Mouse (Mus musculus) heart, embryonic 14.5 days (tissue): ENCODE data around the gene Lexm. TPM values are rescaled to one million over a fixed set of nuclear protein-coding genes. Genes with fewer than 3 reads are reported as not detected.
A peak's percentile ranks its signal among the peaks of the same experiment; 100 is the strongest.

ENCODE experiments used
- ATAC-seq: fragments of 200-750 bp; cut with Nextera tagmentation; 2 replicates; pipeline ENCODE4 v1.8.0; 2017; ENCODE audit warnings: low read depth, moderate TSS enrichment; ENCODE audit not compliant: insufficient number of reproducible peaks, insufficient read depth, low FRiP score
- H3K27ac ChIP-seq, 2 experiments: fragments of 200-500 bp in 1 of 2; fragments of 300-500 bp in 1 of 2; sonication (generic) in 1 of 2; replicated peaks in 1 of 2; 2 replicates each; pipeline ENCODE4 v1.5.1; 2012 to 2014; ENCODE audit warnings: low read depth in 2 of 2, low read length in 2 of 2, control low read depth in 1 of 2, mild to moderate bottlenecking in 1 of 2, mixed read lengths in 1 of 2; ENCODE audit not compliant: control insufficient read depth in 1 of 2, insufficient read depth in 1 of 2
- H3K27me3 ChIP-seq: fragments of 300-500 bp; sonication (generic); 2 replicates; pipeline ENCODE4 v1.6.1; 2014; ENCODE audit warnings: mild to moderate bottlenecking, low read length, control low read depth; ENCODE audit not compliant: control insufficient read depth, insufficient read depth
- H3K36me3 ChIP-seq: fragments of 300-500 bp; sonication (generic); 2 replicates; pipeline ENCODE4 v1.6.1; 2014; ENCODE audit warnings: mild to moderate bottlenecking, control low read depth, low read length, mixed read lengths; ENCODE audit not compliant: control insufficient read depth, insufficient read depth
- H3K4me1 ChIP-seq, 2 experiments: fragments of 200-500 bp in 1 of 2; fragments of 300-500 bp in 1 of 2; sonication (generic) in 1 of 2; 2 replicates each; pipeline ENCODE4 v1.6.1; 2012 to 2014; ENCODE audit warnings: low read length in 2 of 2, control low read depth in 1 of 2, mixed read lengths in 1 of 2; ENCODE audit not compliant: control insufficient read depth in 2 of 2, insufficient read depth in 2 of 2
- H3K4me2 ChIP-seq: fragments of 300-500 bp; sonication (generic); 2 replicates; pipeline ENCODE4 v1.6.1; 2014; ENCODE audit warnings: mild to moderate bottlenecking, low read length
- H3K4me3 ChIP-seq, 2 experiments: fragments of 200-500 bp in 1 of 2; fragments of 300-500 bp in 1 of 2; sonication (generic) in 1 of 2; 2 replicates each; pipeline ENCODE4 v1.5.1; 2012 to 2014; ENCODE audit warnings: low read length in 2 of 2, mild to moderate bottlenecking in 2 of 2, control low read depth in 1 of 2, low read depth in 1 of 2, moderate library complexity in 1 of 2; ENCODE audit not compliant: control insufficient read depth in 1 of 2, insufficient read depth in 1 of 2
- H3K9ac ChIP-seq: fragments of 300-500 bp; sonication (generic); 2 replicates; pipeline ENCODE4 v1.6.1; 2014; ENCODE audit warnings: mild to moderate bottlenecking, low read length
- H3K9me3 ChIP-seq: fragments of 300-500 bp; sonication (generic); 2 replicates; pipeline ENCODE4 v1.6.1; 2016; ENCODE audit warnings: low read length, control low read depth; ENCODE audit not compliant: control insufficient read depth
- WGBS: fragments of 180-500 bp; shearing (Covaris S2); extraction: QIAGEN DNeasy Blood & Tissue Kit; methylation state at CpG from one replicate; pipeline ENCODE4 v1.1.7; 2014; 5-methylcytosine and 5-hydroxymethylcytosine counted together
- polyA plus RNA-seq: library from polyadenylated mRNA; unstranded; fragments of >200 nt; fragmentation: Nextera tagmentation; extraction: Ambion mirVana; gene quantifications from 2 replicates; pipeline ENCODE4 v1.2.1, GENCODE M21; 2014

Lexm gene
- polyA plus RNA-seq, 1 experiment from 2014 or later, result not detected

GRCm38 (mm10) chr4:106652546-106652945, 35.5 kb upstream of the Lexm start:
- Histone ChIP-seq H3K36me3 (peaks cover 38% of the 10 kb centered on the region), H3K4me3 (no peak overlapping the region), H3K4me1 (peaks cover 5 to 7% of the 10 kb centered on the region in 2 experiments), H3K9me3 (no peaks in the 10 kb centered on the region), H3K9ac (no peak overlapping the region), H3K27me3 (peaks cover 11% of the 10 kb centered on the region), H3K4me2 (no peak overlapping the region), H3K27ac (no peak overlapping the region)
- no peak for ATAC-seq
- 81% methylated on average over 3 of the region's 3 CpGs for WGBS

- peak; percentile 94 for ATAC-seq
- Histone ChIP-seq H3K4me1 (peaks cover 5 to 7% of the 10 kb centered on the region in 2 experiments), H3K27me3 (peaks cover 14% of the 10 kb centered on the region), H3K36me3 (peaks cover 27% of the 10 kb centered on the region), H3K9me3 (no peaks in the 10 kb centered on the region), H3K4me2 (peak within 1 kb of the TSS; percentile 79), H3K27ac (peak within 1 kb of the TSS; percentile 3 to 49; a peak in 3 of 4 replicates), H3K4me3 (peak within 1 kb of the TSS; percentile 64 to 76), H3K9ac (peak within 1 kb of the TSS; percentile 85)
- WGBS, result 3% methylated on average over 40 of the region's 40 CpGs
Measured at GRCm38 (mm10) chr4:106650833-106651527, 33.9 kb upstream of the Lexm start, which contains the start of gene Pars2. TSS of gene Pars2 (plus strand) at chr4:106651069.

DNA sequence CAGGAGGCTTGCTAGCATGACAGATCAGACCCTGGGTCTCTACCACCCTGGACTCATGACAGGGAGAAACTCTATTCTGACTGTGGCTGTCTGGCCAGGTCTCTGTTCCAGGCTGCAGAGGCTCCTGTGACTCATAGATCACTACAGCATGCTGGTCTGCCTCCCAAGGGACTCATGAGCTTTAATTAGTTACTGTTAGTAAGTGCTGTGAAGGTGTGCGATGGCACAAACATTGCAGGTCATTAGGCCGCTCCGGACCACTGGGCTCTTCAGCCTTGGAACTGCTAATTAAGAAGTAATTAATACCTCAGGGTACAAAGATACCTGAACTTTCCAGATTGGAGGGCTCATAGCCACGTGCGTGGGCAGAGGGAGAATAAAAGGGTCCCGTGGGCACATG, 30.1 kb upstream of the Lexm start:
- WGBS, result 84% methylated on average over 6 of the region's 6 CpGs

DNA sequence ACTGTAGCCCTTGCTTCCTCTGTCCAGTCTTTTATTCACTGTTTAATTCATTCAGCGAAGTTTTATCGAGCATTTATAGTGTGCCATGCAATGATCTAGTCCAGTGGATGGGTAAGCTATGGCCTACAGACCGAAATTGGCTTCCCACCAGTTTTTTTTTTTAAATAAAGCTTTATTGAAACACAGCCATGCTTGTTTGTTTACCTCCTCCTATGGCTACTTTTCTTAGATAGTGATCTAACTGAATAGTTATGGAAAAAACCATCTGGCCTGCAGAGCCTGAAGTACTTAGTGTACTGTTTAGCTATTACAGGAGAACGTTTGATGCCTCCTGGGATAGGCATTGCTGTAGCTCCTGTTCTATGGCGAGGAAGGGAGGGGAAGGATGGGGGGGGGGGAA, 28.8 kb upstream of the Lexm start:
- Histone ChIP-seq H3K4me1 (peaks cover 8 to 9% of the 10 kb centered on the region in 2 experiments), H3K9me3 (no peaks in the 10 kb centered on the region), H3K4me3 (no peak overlapping the region), H3K36me3 (no peaks in the 10 kb centered on the region), H3K27me3 (peaks cover 14% of the 10 kb centered on the region), H3K9ac (no peak overlapping the region), H3K4me2 (no peak overlapping the region), H3K27ac (no peak overlapping the region; a peak in 1 of 4 replicates)
- no peak for ATAC-seq
- WGBS, result 61% methylated on average over 5 of the region's 5 CpGs

More for the DNA sequence above, 30.1 kb upstream of the Lexm start:
- H3K36me3 ChIP-seq, result no peaks in the 10 kb centered on the region
- H3K9me3 ChIP-seq, result no peaks in the 10 kb centered on the region
- H3K4me3 ChIP-seq, result no peak overlapping the region
- no peak for ATAC-seq
- no peak overlapping the region for H3K9ac ChIP-seq
- no peak overlapping the region for H3K27ac ChIP-seq
- H3K4me1 ChIP-seq, result peaks cover 13 to 16% of the 10 kb centered on the region in 2 experiments
- H3K4me2 ChIP-seq, result no peak overlapping the region
- H3K27me3 ChIP-seq, result peaks cover 14% of the 10 kb centered on the region

DNA sequence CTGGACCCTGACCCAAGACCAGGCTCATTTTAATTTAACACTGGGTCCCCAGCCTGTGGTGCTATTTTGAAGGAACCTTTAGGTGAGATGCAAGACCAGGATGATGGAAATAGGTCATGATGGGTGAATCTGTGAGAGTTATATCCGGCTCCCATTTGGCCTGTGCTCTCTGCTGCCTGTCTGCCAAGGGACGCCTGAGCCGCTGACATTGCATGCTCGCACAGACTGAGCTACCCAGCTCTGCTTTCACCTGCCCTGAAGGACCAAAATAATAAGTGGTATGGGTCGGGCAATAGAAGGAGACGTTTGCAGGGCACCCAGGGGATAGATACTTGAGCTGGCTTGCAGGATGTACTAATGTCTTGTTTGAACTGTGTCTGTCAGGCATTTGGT, 27.2 kb upstream of the Lexm start:
- no peaks in the 10 kb centered on the region for H3K36me3 ChIP-seq
- 61% methylated on average over 6 of the region's 6 CpGs for WGBS
- peaks cover 8 to 9% of the 10 kb centered on the region in 2 experiments for H3K4me1 ChIP-seq
- ATAC-seq, result no peak
- no peaks in the 10 kb centered on the region for H3K9me3 ChIP-seq
- no peak overlapping the region for H3K4me3 ChIP-seq
- H3K27me3 ChIP-seq, result peaks cover 14% of the 10 kb centered on the region
- no peak overlapping the region for H3K27ac ChIP-seq
- H3K4me2 ChIP-seq, result no peak overlapping the region
- H3K9ac ChIP-seq, result no peak overlapping the region

GRCm38 (mm10) chr4:106643483-106644217, 26.6 kb upstream of the Lexm start:
- 12% methylated on average over 8 of the region's 8 CpGs for WGBS
- Histone ChIP-seq H3K27ac (no peak overlapping the region), H3K4me2 (no peak overlapping the region), H3K36me3 (no peaks in the 10 kb centered on the region), H3K4me3 (no peak overlapping the region), H3K9me3 (no peaks in the 10 kb centered on the region), H3K9ac (no peak overlapping the region), H3K4me1 (peaks cover 8 to 9% of the 10 kb centered on the region in 2 experiments), H3K27me3 (peaks cover 14% of the 10 kb centered on the region)
- no peak; the same call in 1 of the 2 replicates for ATAC-seq

DNA sequence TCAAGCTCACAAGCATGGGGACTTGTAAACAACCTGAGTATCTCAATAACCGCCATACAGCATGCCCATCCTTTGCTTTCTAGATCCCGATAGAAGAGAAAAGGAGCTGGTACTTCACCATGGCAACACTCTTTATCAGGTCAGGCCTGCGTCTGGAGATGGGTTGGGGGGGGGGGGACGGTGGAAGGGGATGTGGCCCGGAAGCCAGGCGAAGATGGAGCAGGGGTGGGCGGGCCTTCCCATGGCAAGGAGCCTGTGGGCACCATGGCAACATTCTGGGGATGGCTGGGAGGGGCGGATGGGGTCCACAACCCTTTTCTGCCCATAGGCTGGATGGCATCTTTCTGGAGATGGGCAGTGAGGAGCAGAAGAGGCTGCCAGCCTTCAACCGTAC, 17.0 kb upstream of the Lexm start:
- Histone ChIP-seq H3K27ac (no peak overlapping the region), H3K4me3 (no peak overlapping the region), H3K4me2 (no peak overlapping the region), H3K36me3 (no peaks in the 10 kb centered on the region), H3K9me3 (no peaks in the 10 kb centered on the region), H3K27me3 (peaks cover 15% of the 10 kb centered on the region; the same call in 1 of the 2 replicates), H3K4me1 (peaks cover 0 to 4% of the 10 kb centered on the region in 2 experiments; a peak in 1 of 4 replicates), H3K9ac (no peak overlapping the region)
- ATAC-seq, result no peak
- 33% methylated on average over 9 of the region's 9 CpGs for WGBS
